Mouse (Mus musculus) urinary bladder, postnatal 0 days (tissue): ENCODE data around the gene Coq2. TPM values are rescaled to one million over a fixed set of nuclear protein-coding genes. Genes with fewer than 3 reads are reported as not detected.

Source experiments
- polyA plus RNA-seq: library from polyadenylated mRNA; unstranded; fragments of >200 nt; fragmentation: Nextera tagmentation; extraction: Ambion mirVana; gene quantifications from 2 replicates; pipeline ENCODE4 v1.2.1, GENCODE M21; 2015

The Coq2 gene
- polyA plus RNA-seq: 41.8 and 43.7 TPM in 2 replicates

GRCm38 (mm10) chr5:100674711-100675376, at the start of gene Coq2:
Coq2 (minus strand) TSS chr5:100675140.

GRCm38 (mm10) chr5:100719235-100720088, 44.5 kb upstream of the Coq2 start, which contains the start of gene Hpse:
Hpse (minus strand) TSS chr5:100719716.

Other genes starting within 250 kb of the Coq2 start
- gene Lin54, start 174.5 kb downstream of the Coq2 start, polyA plus RNA-seq: 3.9 and 5.9 TPM in 2 replicates
- gene Cops4, start 156.8 kb downstream of the Coq2 start, polyA plus RNA-seq: 103 and 116 TPM in 2 replicates
- gene Plac8, start 102.9 kb downstream of the Coq2 start, polyA plus RNA-seq: 108 and 113 TPM in 2 replicates
- gene Hpse, start 44.6 kb upstream of the Coq2 start, polyA plus RNA-seq: 7.6 and 7.9 TPM in 2 replicates
- 4.1 and 6.5 TPM in 2 replicates for gene Helq, start 123.5 kb upstream of the Coq2 start, polyA plus RNA-seq
- 160 and 162 TPM in 2 replicates for gene Mrps18c, start 123.5 kb upstream of the Coq2 start, polyA plus RNA-seq
- gene Abraxas1, start 145.8 kb upstream of the Coq2 start, polyA plus RNA-seq: 14.0 and 14.8 TPM in 2 replicates
- 13.7 and 15.0 TPM in 2 replicates for gene Gpat3, start 170.6 kb upstream of the Coq2 start, polyA plus RNA-seq